Mouse (Mus musculus): ENCODE results near the gene Clcf1. TPM values are rescaled to one million over a fixed set of nuclear protein-coding genes. Genes with fewer than 3 reads are reported as not detected.

The Clcf1 gene
- polyA plus RNA-seq, 1 experiment from 2014 or later: 5.7 TPM

- Histone ChIP-seq H3K4me3 (replicated peaks) (no peak overlapping the region), H3K27ac (peak overlapping the region; percentile 18; the same call in 1 of the 2 replicates), H3K9ac (no peak overlapping the region), H3K4me1 (replicated peaks) (peaks cover 52% of the 10 kb centered on the region), H3K27me3 (replicated peaks) (no peaks in the 10 kb centered on the region), H3K9me3 (no peaks in the 10 kb centered on the region), H3K36me3 (peaks cover 32% of the 10 kb centered on the region), H3K4me2 (replicated peaks) (no peak overlapping the region)
- ATAC-seq: no peak
- 49% methylated on average over 2 of the region's 2 CpGs for WGBS
These were observed 18.0 kb upstream of the Clcf1 start for GRCm38 (mm10) chr19:4196048-4196447.

DNA sequence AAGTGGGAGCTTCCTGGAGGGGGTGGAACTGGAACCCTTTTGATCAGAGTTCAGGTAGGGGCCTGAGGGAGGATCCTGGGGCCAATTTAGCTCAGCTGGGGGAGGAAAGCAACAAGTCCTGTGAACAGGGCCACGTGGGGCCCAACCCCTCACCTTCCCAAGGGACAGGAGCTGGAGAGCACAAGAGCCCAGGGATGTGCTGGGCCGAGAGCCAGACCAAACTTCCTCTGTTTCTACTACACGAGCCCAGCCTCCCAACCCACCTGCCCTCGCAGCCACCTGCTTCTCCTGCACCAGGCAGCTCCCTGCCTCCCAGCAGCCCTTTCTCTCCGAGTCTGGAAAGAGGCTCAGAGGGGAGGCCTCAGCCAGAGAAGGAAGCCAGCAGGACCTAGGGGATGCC is 17.5 kb upstream of the Clcf1 start:
- peaks cover 32% of the 10 kb centered on the region for H3K36me3 ChIP-seq
- H3K4me1 ChIP-seq (replicated peaks): peaks cover 48% of the 10 kb centered on the region
- peak overlapping the region; percentile 22 for H3K4me2 ChIP-seq (replicated peaks)
- no peaks in the 10 kb centered on the region for H3K27me3 ChIP-seq (replicated peaks)
- H3K4me3 ChIP-seq (replicated peaks): no peak overlapping the region
- no peak for ATAC-seq
- WGBS: 20% methylated on average over 5 of the region's 5 CpGs
- H3K9me3 ChIP-seq: no peaks in the 10 kb centered on the region
- H3K27ac ChIP-seq: peak overlapping the region; percentile 73
- H3K9ac ChIP-seq: 0 out of 2 replicates have a peak overlapping the region, but pooled peaks have one; percentile 5

GRCm38 (mm10) chr19:4197180-4197579 is 16.9 kb upstream of the Clcf1 start:
- ATAC-seq: no peak
- Histone ChIP-seq H3K4me2 (replicated peaks) (no peak overlapping the region), H3K27ac (peak overlapping the region; percentile 73; the same call in 1 of the 2 replicates), H3K9me3 (no peaks in the 10 kb centered on the region), H3K36me3 (peaks cover 32% of the 10 kb centered on the region), H3K27me3 (replicated peaks) (no peaks in the 10 kb centered on the region), H3K9ac (0 out of 2 replicates have a peak overlapping the region, but pooled peaks have one; percentile 5), H3K4me3 (replicated peaks) (no peak overlapping the region), H3K4me1 (replicated peaks) (peaks cover 51% of the 10 kb centered on the region)
- WGBS: 74% methylated on average over 3 of the region's 3 CpGs

GRCm38 (mm10) chr19:4201291-4201909 is 12.6 kb upstream of the Clcf1 start, which contains the start of gene Rad9a:
Gene Rad9a (minus strand): TSS chr19:4201662.
- H3K27me3 ChIP-seq (replicated peaks): no peaks in the 10 kb centered on the region; the same call in 1 of the 2 replicates
- H3K9ac ChIP-seq: peak within 1 kb of the TSS; percentile 69
- ATAC-seq: peak; percentile 90
- H3K27ac ChIP-seq: peak within 1 kb of the TSS; percentile 66
- H3K4me2 ChIP-seq (replicated peaks): peak within 1 kb of the TSS; percentile 91
- peak within 1 kb of the TSS; percentile 56 for H3K4me3 ChIP-seq (replicated peaks)
- H3K4me1 ChIP-seq (replicated peaks): peaks cover 30% of the 10 kb centered on the region
- peaks cover 8% of the 10 kb centered on the region for H3K36me3 ChIP-seq
- WGBS: under 1% methylated on average over 34 of the region's 34 CpGs
- H3K9me3 ChIP-seq: no peaks in the 10 kb centered on the region

GRCm38 (mm10) chr19:4202149-4202548 is 11.9 kb upstream of the Clcf1 start:
- Histone ChIP-seq H3K27me3 (replicated peaks) (no peaks in the 10 kb centered on the region; the same call in 1 of the 2 replicates), H3K36me3 (peaks cover 8% of the 10 kb centered on the region), H3K9ac (peak overlapping the region; percentile 66), H3K4me1 (replicated peaks) (peaks cover 22% of the 10 kb centered on the region), H3K4me3 (replicated peaks) (peak overlapping the region; percentile 56), H3K27ac (no peak overlapping the region), H3K4me2 (replicated peaks) (peak overlapping the region; percentile 91), H3K9me3 (no peaks in the 10 kb centered on the region)
- peak; percentile 5; the same call in 1 of the 2 replicates for ATAC-seq
- WGBS: 31% methylated on average over 7 of the region's 7 CpGs

GRCm38 (mm10) chr19:4203148-4203547 is 10.9 kb upstream of the Clcf1 start:
- Histone ChIP-seq H3K4me1 (replicated peaks) (peaks cover 17% of the 10 kb centered on the region), H3K4me3 (replicated peaks) (no peak overlapping the region), H3K9ac (no peak overlapping the region), H3K4me2 (replicated peaks) (no peak overlapping the region), H3K27me3 (replicated peaks) (no peaks in the 10 kb centered on the region; the same call in 1 of the 2 replicates), H3K36me3 (peaks cover 8% of the 10 kb centered on the region), H3K9me3 (no peaks in the 10 kb centered on the region), H3K27ac (no peak overlapping the region)
- ATAC-seq: no peak
- 70% methylated on average over 3 of the region's 3 CpGs for WGBS

- ATAC-seq: no peak
- Histone ChIP-seq H3K27ac (no peak overlapping the region), H3K27me3 (replicated peaks) (no peaks in the 10 kb centered on the region; the same call in 1 of the 2 replicates), H3K36me3 (peaks cover 5% of the 10 kb centered on the region), H3K4me1 (replicated peaks) (peaks cover 20% of the 10 kb centered on the region), H3K9ac (no peak overlapping the region), H3K4me3 (replicated peaks) (no peak overlapping the region), H3K9me3 (no peaks in the 10 kb centered on the region), H3K4me2 (replicated peaks) (no peak overlapping the region)
- WGBS: 66% methylated on average over 13 of the region's 13 CpGs
These were observed 10.3 kb upstream of the Clcf1 start for GRCm38 (mm10) chr19:4203604-4204326.

- H3K36me3 ChIP-seq: no peaks in the 10 kb centered on the region
- no peak overlapping the region for H3K4me3 ChIP-seq (replicated peaks)
- H3K27ac ChIP-seq: no peak overlapping the region
- 58% methylated on average over 4 of the region's 4 CpGs for WGBS
- H3K4me2 ChIP-seq (replicated peaks): no peak overlapping the region
- no peak for ATAC-seq
- H3K9me3 ChIP-seq: no peaks in the 10 kb centered on the region
- no peaks in the 10 kb centered on the region; the same call in 1 of the 2 replicates for H3K27me3 ChIP-seq (replicated peaks)
- no peak overlapping the region for H3K9ac ChIP-seq
- H3K4me1 ChIP-seq (replicated peaks): peaks cover 23% of the 10 kb centered on the region
These were observed 9.1 kb upstream of the Clcf1 start for GRCm38 (mm10) chr19:4204889-4205288.

- H3K27ac ChIP-seq: no peak overlapping the region
- H3K4me1 ChIP-seq (replicated peaks): peaks cover 11% of the 10 kb centered on the region
- 2% methylated on average over 2 of the region's 2 CpGs for WGBS
- no peak overlapping the region for H3K4me3 ChIP-seq (replicated peaks)
- H3K36me3 ChIP-seq: no peaks in the 10 kb centered on the region
- H3K9me3 ChIP-seq: no peaks in the 10 kb centered on the region
- H3K9ac ChIP-seq: no peak overlapping the region
- no peak overlapping the region for H3K4me2 ChIP-seq (replicated peaks)
- ATAC-seq: peak; percentile 61
- no peaks in the 10 kb centered on the region; the same call in 1 of the 2 replicates for H3K27me3 ChIP-seq (replicated peaks)
These were observed 7.1 kb upstream of the Clcf1 start for GRCm38 (mm10) chr19:4206971-4207370.

- no peak overlapping the region for H3K9ac ChIP-seq
These were observed 5.5 kb upstream of the Clcf1 start for GRCm38 (mm10) chr19:4208563-4208962.

DNA sequence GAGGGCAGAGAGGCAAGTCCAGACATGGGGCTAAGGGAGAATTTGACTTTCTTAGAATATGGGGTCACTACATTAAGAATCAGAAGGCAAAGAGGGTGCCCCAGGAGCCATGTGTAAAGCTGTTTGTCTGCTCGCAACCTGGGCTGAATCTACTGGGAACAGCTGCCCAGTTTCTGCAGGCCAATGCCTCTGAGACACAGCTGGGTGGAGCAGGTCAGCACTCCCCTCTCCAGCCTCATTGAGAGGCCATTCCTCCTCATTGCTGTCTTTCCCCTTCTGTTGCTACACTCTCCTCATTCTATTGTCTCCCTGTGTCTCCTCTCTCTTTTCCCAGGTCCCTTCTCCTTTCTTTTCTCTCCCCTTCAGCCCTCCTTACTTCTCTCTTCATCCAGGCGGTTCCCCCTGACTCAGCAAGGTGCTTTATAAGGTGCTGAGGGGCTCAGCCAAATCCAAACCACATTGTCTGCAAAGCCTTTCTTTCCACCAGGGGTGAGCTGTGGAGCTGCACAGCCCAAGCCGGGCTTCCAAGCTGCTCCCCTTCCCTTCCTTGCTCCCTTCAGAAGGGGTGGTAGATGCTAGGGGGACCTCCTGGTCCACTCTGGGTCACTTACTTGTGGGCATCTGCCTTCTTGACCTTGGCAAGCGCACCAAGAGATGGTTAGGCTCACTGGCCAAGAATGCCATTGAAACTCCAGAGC is 2.0 kb upstream of the Clcf1 start:
- H3K36me3 ChIP-seq: no peaks in the 10 kb centered on the region
- H3K9ac ChIP-seq: peak overlapping the region; percentile 5; the same call in 1 of the 2 replicates
- 66% methylated on average over 4 of the region's 4 CpGs for WGBS
- ATAC-seq: no peak
- H3K27me3 ChIP-seq (replicated peaks): 0 out of 2 replicates have a peak, but pooled peaks cover 3% of the 10 kb centered on the region
- peaks cover 42% of the 10 kb centered on the region for H3K4me1 ChIP-seq (replicated peaks)
- H3K27ac ChIP-seq: no peak overlapping the region
- no peaks in the 10 kb centered on the region for H3K9me3 ChIP-seq
- no peak overlapping the region for H3K4me3 ChIP-seq (replicated peaks)
- H3K4me2 ChIP-seq (replicated peaks): no peak overlapping the region

More at GRCm38 (mm10) chr19:4208563-4208962, 5.5 kb upstream of the Clcf1 start:
- H3K36me3 ChIP-seq: no peaks in the 10 kb centered on the region
- no peak overlapping the region for H3K4me3 ChIP-seq (replicated peaks)
- H3K27ac ChIP-seq: no peak overlapping the region
- WGBS: 67% methylated on average over 5 of the region's 5 CpGs
- H3K27me3 ChIP-seq (replicated peaks): peaks cover 3% of the 10 kb centered on the region; the same call in 1 of the 2 replicates
- peaks cover 20% of the 10 kb centered on the region for H3K4me1 ChIP-seq (replicated peaks)
- no peak overlapping the region for H3K4me2 ChIP-seq (replicated peaks)
- ATAC-seq: no peak
- H3K9me3 ChIP-seq: no peaks in the 10 kb centered on the region

- Histone ChIP-seq H3K27me3 (replicated peaks) (0 out of 2 replicates have a peak, but pooled peaks cover 3% of the 10 kb centered on the region), H3K9me3 (no peaks in the 10 kb centered on the region)
- ATAC-seq: peak; percentile 34
These were observed 489 bp upstream of the Clcf1 start for GRCm38 (mm10) chr19:4213524-4213974.

More at GRCm38 (mm10) chr19:4213524-4213974, 489 bp upstream of the Clcf1 start:
- H3K9ac ChIP-seq: peak overlapping the region; percentile 97
- peak overlapping the region; percentile 87 for H3K4me3 ChIP-seq (replicated peaks)
- H3K27ac ChIP-seq: peak overlapping the region; percentile 95
- H3K36me3 ChIP-seq: no peaks in the 10 kb centered on the region
- 11% methylated on average over 9 of the region's 9 CpGs for WGBS
- H3K4me1 ChIP-seq (replicated peaks): peaks cover 56% of the 10 kb centered on the region
- peak overlapping the region; percentile 91 for H3K4me2 ChIP-seq (replicated peaks)
